Mouse (Mus musculus) Patski (cell line): ENCODE results near the gene Bbs12. TPM values are rescaled to one million over a fixed set of nuclear protein-coding genes. Genes with fewer than 3 reads are reported as not detected.

ENCODE experiments used
- ATAC-seq: fragments of 100-300 bp; one replicate; pipeline ENCODE4 v1.8.0; 2021
- CTCF ChIA-PET: fragments of 350-600 bp; sonication (Branson Sonifier 250); formaldehyde crosslinking; loops from one replicate; lab custom pipeline; 2022; ENCODE audit warnings: inconsistent platforms; lab: Charles Lee
- POLR2A ChIA-PET: fragments of 350-600 bp; sonication (Branson Sonifier 250); formaldehyde crosslinking; loops from one replicate; lab custom pipeline; 2022; ENCODE audit warnings: antibody characterized with exemption, inconsistent platforms; lab: Charles Lee
- DNase-seq: peaks from one replicate; pipeline ENCODE4 v3.0.0-alpha.2; 2011; ENCODE audit warnings: low read depth, low spot score
- H3K27me3 ChIP-seq: fragments of 371-371 bp; one replicate; pipeline ENCODE4 v1.5.1; 2021
- CTCF ChIP-seq: fragments of 100-300 bp; IDR thresholded peaks from one replicate; pipeline ENCODE4 v1.5.1; 2021
- in situ Hi-C: fragments of 300-500 bp; cut with MboI; formaldehyde crosslinking; loops from 3 replicates; pipeline ENCODE4 v1.11.1; 2018; ENCODE audit warnings: low pct_unique_long_range_greater_than_20kb, mixed read lengths
- polyA plus RNA-seq: library from polyadenylated mRNA; unstranded; gene quantifications from one replicate; pipeline ENCODE4 v1.2.3, GENCODE M21; 2021

The Bbs12 gene
- polyA plus RNA-seq, 1 experiment from 2014 or later = 18.8 TPM

GRCm38 (mm10) chr3:37348221-37349165, 36.1 kb downstream of the Bbs12 start, which contains the start of gene Fgf2:
Fgf2 (plus strand) TSS chr3:37348346.
- no peaks in the 10 kb centered on the region for H3K27me3 ChIP-seq

GRCm38 (mm10) chr3:37349166-37349548, 36.8 kb downstream of the Bbs12 start:
- in situ Hi-C loops = no loop called here
- ATAC-seq = no peak
- POLR2A ChIA-PET = interaction anchor here (0.6 kb wide), 1 partner anchor 40 kb away, joined by 3 read pairs; no protein-coding TSS in a partner anchor

More at GRCm38 (mm10) chr3:37348221-37349165, 36.1 kb downstream of the Bbs12 start, which contains the start of gene Fgf2:
- DNase-seq (no peak), ATAC-seq (peak; percentile 67)
- no peak for TF ChIP-seq CTCF
- CTCF ChIA-PET = interaction anchor here (0.6 to 3.0 kb wide), 4 partner anchors 14 to 66 kb away, joined by 3 to 10 read pairs (median 6); no protein-coding TSS in a partner anchor
- in situ Hi-C loops = no loop called here
- POLR2A ChIA-PET = no interaction called here

GRCm38 (mm10) chr3:37350386-37350785, 38.0 kb downstream of the Bbs12 start:
- ATAC-seq (no peak), DNase-seq (no peak)
- POLR2A ChIA-PET = interaction anchor here (0.5 kb wide), 1 partner anchor 63 kb away, joined by 4 read pairs; no protein-coding TSS in a partner anchor
- no peak for TF ChIP-seq CTCF
- in situ Hi-C loops = no loop called here
- H3K27me3 ChIP-seq = no peaks in the 10 kb centered on the region
- CTCF ChIA-PET = interaction anchor here (0.9 to 3.0 kb wide), 4 partner anchors 9 to 33 kb away, joined by 3 to 10 read pairs (median 4); no protein-coding TSS in a partner anchor

More at GRCm38 (mm10) chr3:37349166-37349548, 36.8 kb downstream of the Bbs12 start:
- no peak for TF ChIP-seq CTCF
- CTCF ChIA-PET = interaction anchor here (0.6 to 3.0 kb wide), 5 partner anchors 13 to 65 kb away, joined by 3 to 10 read pairs (median 4); no protein-coding TSS in a partner anchor
- H3K27me3 ChIP-seq = no peaks in the 10 kb centered on the region
- DNase-seq = no peak

- in situ Hi-C loops = no loop called here
- CTCF ChIA-PET = interaction anchor here (1.1 to 1.9 kb wide), 4 partner anchors 9 to 73 kb away, joined by 3 to 5 read pairs (median 3); no protein-coding TSS in a partner anchor
- no peak for TF ChIP-seq CTCF
Observed at GRCm38 (mm10) chr3:37353951-37354481, 41.7 kb downstream of the Bbs12 start.

GRCm38 (mm10) chr3:37354737-37355136, 42.4 kb downstream of the Bbs12 start:
- ChIA-PET POLR2A (interaction anchor here (0.6 to 1.2 kb wide), 3 partner anchors 16 to 1692 kb away, joined by 4 to 6 read pairs (median 4); no protein-coding TSS in a partner anchor), CTCF (interaction anchor here (1.0 to 1.9 kb wide), 4 partner anchors 10 to 74 kb away, joined by 3 to 5 read pairs (median 3); no protein-coding TSS in a partner anchor)
- ATAC-seq = peak; percentile 90
- no peak for TF ChIP-seq CTCF
- in situ Hi-C loops = no loop called here
- no peaks in the 10 kb centered on the region for H3K27me3 ChIP-seq
- DNase-seq = peak; percentile 73

More at GRCm38 (mm10) chr3:37353951-37354481, 41.7 kb downstream of the Bbs12 start:
- POLR2A ChIA-PET = interaction anchor here (0.6 to 0.8 kb wide), 2 partner anchors 48 to 1693 kb away, joined by 4 to 6 read pairs; no protein-coding TSS in a partner anchor
- DNase-seq (no peak), ATAC-seq (peak; percentile 18)
- H3K27me3 ChIP-seq = no peaks in the 10 kb centered on the region

- DNase-seq = peak; percentile 82
- in situ Hi-C loops = no loop called here
- ChIA-PET POLR2A (interaction anchor here (0.6 to 1.0 kb wide), 2 partner anchors 49 to 416 kb away, joined by 3 to 9 read pairs; no protein-coding TSS in a partner anchor), CTCF (interaction anchor here (1.1 to 1.7 kb wide), 3 partner anchors 22 to 783 kb away, joined by 3 read pairs; no protein-coding TSS in a partner anchor)
- no peak for TF ChIP-seq CTCF
- ATAC-seq = peak; percentile 80
- H3K27me3 ChIP-seq = no peaks in the 10 kb centered on the region
Observed at GRCm38 (mm10) chr3:37360729-37361128, 48.4 kb downstream of the Bbs12 start.

- DNase-seq (no peak), ATAC-seq (no peak)
- no peak for TF ChIP-seq CTCF
- ChIA-PET POLR2A (no interaction called here), CTCF (no interaction called here)
- in situ Hi-C loops = no loop called here
- no peaks in the 10 kb centered on the region for H3K27me3 ChIP-seq
Observed at GRCm38 (mm10) chr3:37365144-37365543, 52.8 kb downstream of the Bbs12 start.

GRCm38 (mm10) chr3:37365976-37366375, 53.6 kb downstream of the Bbs12 start:
- in situ Hi-C loops = no loop called here
- ChIA-PET CTCF (interaction anchor here (1.7 kb wide), 1 partner anchor 16 kb away, joined by 4 read pairs; no protein-coding TSS in a partner anchor), POLR2A (interaction anchor here (1.1 kb wide), 1 partner anchor 33 kb away, joined by 3 read pairs; no protein-coding TSS in a partner anchor)
- ATAC-seq (no peak), DNase-seq (no peak)
- H3K27me3 ChIP-seq = no peaks in the 10 kb centered on the region
- TF ChIP-seq CTCF = no peak

- ChIA-PET POLR2A (interaction anchor here (1.1 kb wide), 1 partner anchor 32 kb away, joined by 3 read pairs; no protein-coding TSS in a partner anchor), CTCF (interaction anchor here (1.7 kb wide), 1 partner anchor 17 kb away, joined by 4 read pairs; no protein-coding TSS in a partner anchor)
- no peaks in the 10 kb centered on the region for H3K27me3 ChIP-seq
- no peak for ATAC-seq
- no peak for DNase-seq
- no peak for TF ChIP-seq CTCF
- in situ Hi-C loops = no loop called here
Observed at GRCm38 (mm10) chr3:37366381-37367053, 54.2 kb downstream of the Bbs12 start.
